Mouse (Mus musculus) gastrocnemius, adult 2 months (tissue): ENCODE measurements around the gene Sdhc. TPM values are rescaled to one million over a fixed set of nuclear protein-coding genes. Genes with fewer than 3 reads are reported as not detected.
A peak's percentile ranks its signal among the peaks of the same experiment; 100 is the strongest.
"Not testable (repeated sequence)": the region's sequence is repeated elsewhere in the genome, so short reads cannot be mapped to it uniquely, and the experiment has no call there.

Experiments used
- DNase-seq: peaks from one replicate; pipeline ENCODE4 v3.0.0; 2022
- H3K27ac ChIP-seq: fragments of 200-600 bp; 2 replicates; pipeline ENCODE4 v1.8.1; 2022; ENCODE audit warnings: mild to moderate bottlenecking
- H3K4me3 ChIP-seq: fragments of 200-600 bp; 2 replicates; pipeline ENCODE4 v1.8.1; 2022; ENCODE audit warnings: mild to moderate bottlenecking, moderate library complexity
- CTCF ChIP-seq: fragments of 200-600 bp; IDR thresholded peaks from 2 replicates; pipeline ENCODE4 v1.8.1; 2022; ENCODE audit warnings: antibody characterized with exemption, mild to moderate bottlenecking, moderate library complexity
- intact Hi-C: fragments of 180-260 bp; cut with DNase I; formaldehyde crosslinking; loops from one replicate; pipeline ENCODE4 v1.15.1; 2025
- total RNA-seq, 2 experiments: library from RNA; stranded (reverse); gene quantifications; 2 replicates each; pipeline ENCODE4 v1.2.3; 2021

Sdhc gene
- total RNA-seq, 2 experiments from 2014 or later = 635 to 909 TPM

DNA sequence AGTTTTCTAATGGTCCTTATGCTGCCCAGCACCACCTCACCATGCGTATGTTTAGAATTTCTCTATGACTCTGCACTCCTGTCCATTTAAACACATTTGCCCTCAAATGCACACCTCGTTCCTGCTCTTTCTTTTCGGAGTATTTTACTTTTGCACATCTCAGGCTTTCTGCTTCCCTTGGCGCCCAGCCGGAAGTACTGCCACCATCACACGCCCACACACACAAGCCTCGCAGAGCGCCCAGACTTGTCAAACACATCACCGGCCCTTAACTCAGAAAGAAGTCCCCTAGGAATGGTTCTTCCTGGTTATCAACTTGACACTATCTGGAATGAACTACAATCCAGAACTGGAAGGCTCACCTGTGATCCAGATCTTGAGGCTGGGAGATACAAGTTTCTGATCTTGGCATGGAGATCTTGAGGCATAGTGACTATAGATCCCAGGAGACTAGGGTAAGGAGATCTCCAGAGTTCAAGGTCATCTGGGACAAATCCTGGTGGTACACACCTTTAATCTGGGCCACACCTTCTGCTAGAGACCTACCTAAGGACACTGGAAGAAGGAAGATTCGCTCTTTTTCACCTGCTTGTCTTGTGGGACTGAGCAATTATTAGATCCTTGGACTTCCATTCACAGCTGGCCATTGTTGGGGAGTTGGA, 47.1 kb downstream of the Sdhc start:
- peak overlapping the region; percentile 81 for H3K4me3 ChIP-seq
- intact Hi-C loops = loop anchor here (2.0 kb wide), 1 partner anchor 65 kb away; no protein-coding TSS in a partner anchor
- TF ChIP-seq CTCF = no peak
- DNase-seq = peak; percentile 40
- H3K27ac ChIP-seq = no peak overlapping the region; the same call in 1 of the 2 replicates

DNA sequence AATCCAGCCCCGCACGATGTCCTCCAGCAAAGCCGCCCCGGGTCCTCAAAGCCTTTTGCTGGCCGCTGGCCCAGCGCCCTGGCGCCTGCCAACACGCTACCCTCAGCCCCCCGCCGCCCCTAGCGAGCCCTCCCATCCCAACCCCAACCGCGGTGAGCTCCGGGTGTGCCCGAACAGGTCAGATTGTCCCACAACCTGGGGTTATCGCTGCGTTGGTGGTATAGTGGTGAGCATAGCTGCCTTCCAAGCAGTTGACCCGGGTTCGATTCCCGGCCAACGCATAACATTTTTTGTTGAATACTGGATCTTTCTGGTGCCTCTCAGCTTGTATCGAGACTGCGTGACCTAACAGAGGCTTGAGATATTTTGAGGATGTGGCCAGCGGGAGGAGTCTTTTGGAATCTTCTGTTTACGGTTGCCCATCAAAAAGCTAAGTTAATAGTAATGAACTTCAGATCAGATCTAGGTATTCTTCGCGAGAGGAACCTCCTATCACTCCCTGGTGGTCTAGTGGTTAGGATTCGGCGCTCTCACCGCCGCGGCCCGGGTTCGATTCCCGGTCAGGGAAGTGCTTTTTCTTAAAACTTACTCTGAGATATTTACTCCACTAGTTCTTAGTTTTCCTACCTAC, 47.7 kb downstream of the Sdhc start:
- peak overlapping the region; percentile 91 for H3K27ac ChIP-seq
- intact Hi-C loops = loop anchor here (2.0 kb wide), 1 partner anchor 64 kb away; no protein-coding TSS in a partner anchor
- TF ChIP-seq CTCF = no peak
- DNase-seq = peak; percentile 83
- peak overlapping the region; percentile 81 for H3K4me3 ChIP-seq

GRCm38 (mm10) chr1:171101733-171102546, 48.5 kb downstream of the Sdhc start:
- TF ChIP-seq CTCF = peak; percentile 28; the same call in 1 of the 2 replicates
- peak; percentile 89 for DNase-seq
- Histone ChIP-seq H3K4me3 (peak overlapping the region; percentile 81), H3K27ac (peak overlapping the region; percentile 91)
- intact Hi-C loops = loop anchor here (2.0 kb wide), 1 partner anchor 63 kb away; no protein-coding TSS in a partner anchor

DNA sequence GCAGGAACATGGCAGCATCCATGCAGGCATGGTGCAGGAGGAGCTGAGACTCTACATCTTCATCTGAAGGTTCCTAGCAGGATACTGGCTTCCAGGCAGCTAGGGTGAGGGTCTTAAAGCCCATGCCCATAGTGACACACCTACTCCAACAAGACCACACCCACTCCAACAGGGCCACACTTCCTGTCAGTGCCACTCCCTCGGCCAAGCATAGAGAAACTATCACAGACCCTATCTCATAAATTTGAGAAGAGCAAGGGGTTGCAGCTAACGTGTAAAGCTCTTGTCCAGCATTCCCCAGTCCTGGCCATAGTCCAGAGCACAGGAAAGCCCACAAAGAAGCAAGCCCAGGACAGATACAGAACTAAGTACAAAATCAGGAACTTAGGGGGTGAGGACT, 49.4 kb downstream of the Sdhc start:
- no peak for TF ChIP-seq CTCF
- DNase-seq = no peak
- intact Hi-C loops = no loop called here
- Histone ChIP-seq H3K4me3 (no peak overlapping the region), H3K27ac (no peak overlapping the region)

DNA sequence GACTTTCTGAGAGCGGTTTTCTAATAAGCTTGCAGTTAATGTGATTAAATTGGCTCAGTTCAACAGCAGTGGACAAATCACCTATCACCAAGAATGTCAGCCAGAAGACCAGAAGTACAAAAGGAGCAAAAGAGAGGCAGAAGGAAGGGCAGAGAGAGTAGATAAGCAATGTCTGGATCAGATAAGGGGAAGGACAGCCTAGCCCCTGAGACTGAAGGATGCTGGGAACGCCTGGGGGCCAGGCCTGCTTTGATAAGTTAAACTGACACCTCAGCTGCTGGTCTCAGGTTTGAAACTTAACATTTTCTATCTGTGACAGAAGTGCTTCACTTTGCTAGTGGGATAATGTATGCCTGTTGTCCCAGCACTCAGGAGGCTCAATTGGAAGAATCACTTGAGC, 52.8 kb downstream of the Sdhc start:
- DNase-seq = no peak
- TF ChIP-seq CTCF = no peak
- Histone ChIP-seq H3K4me3 (no peak overlapping the region), H3K27ac (no peak overlapping the region)
- intact Hi-C loops = no loop called here

- H3K27ac ChIP-seq = no peak overlapping the region
- TF ChIP-seq CTCF = no peak
- no peak for DNase-seq
- intact Hi-C loops = no loop called here
- no peak overlapping the region for H3K4me3 ChIP-seq
These were observed 53.3 kb downstream of the Sdhc start for GRCm38 (mm10) chr1:171097136-171097535.

- intact Hi-C loops = no loop called here
- DNase-seq = no peak
- Histone ChIP-seq H3K27ac (no peak overlapping the region), H3K4me3 (no peak overlapping the region)
- no peak for TF ChIP-seq CTCF
These were observed 54.1 kb downstream of the Sdhc start for GRCm38 (mm10) chr1:171096110-171096964.

GRCm38 (mm10) chr1:171094424-171094823, 56.0 kb downstream of the Sdhc start:
- DNase-seq = no peak
- intact Hi-C loops = no loop called here
- Histone ChIP-seq H3K27ac (no peak overlapping the region), H3K4me3 (no peak overlapping the region)
- no peak for TF ChIP-seq CTCF

- no peak overlapping the region for H3K27ac ChIP-seq
- H3K4me3 ChIP-seq = no peak overlapping the region
- TF ChIP-seq CTCF = no peak
- DNase-seq = no peak
- intact Hi-C loops = no loop called here
These were observed 59.6 kb downstream of the Sdhc start for GRCm38 (mm10) chr1:171090761-171091160.

- no peak overlapping the region for H3K4me3 ChIP-seq
- TF ChIP-seq CTCF = no peak
- H3K27ac ChIP-seq = no peak overlapping the region
- intact Hi-C loops = no loop called here
- no peak for DNase-seq
These were observed 60.5 kb downstream of the Sdhc start for GRCm38 (mm10) chr1:171089891-171090290.

GRCm38 (mm10) chr1:171088237-171088869, 62.0 kb downstream of the Sdhc start:
- intact Hi-C loops, H3K4me3 ChIP-seq: not testable (repeated sequence)

GRCm38 (mm10) chr1:171085718-171086117, 64.7 kb downstream of the Sdhc start:
- intact Hi-C loops = no loop called here
- peak overlapping the region; percentile 62 for H3K4me3 ChIP-seq

More at GRCm38 (mm10) chr1:171088237-171088869, 62.0 kb downstream of the Sdhc start:
- H3K27ac ChIP-seq, DNase-seq: not testable (repeated sequence)

DNA sequence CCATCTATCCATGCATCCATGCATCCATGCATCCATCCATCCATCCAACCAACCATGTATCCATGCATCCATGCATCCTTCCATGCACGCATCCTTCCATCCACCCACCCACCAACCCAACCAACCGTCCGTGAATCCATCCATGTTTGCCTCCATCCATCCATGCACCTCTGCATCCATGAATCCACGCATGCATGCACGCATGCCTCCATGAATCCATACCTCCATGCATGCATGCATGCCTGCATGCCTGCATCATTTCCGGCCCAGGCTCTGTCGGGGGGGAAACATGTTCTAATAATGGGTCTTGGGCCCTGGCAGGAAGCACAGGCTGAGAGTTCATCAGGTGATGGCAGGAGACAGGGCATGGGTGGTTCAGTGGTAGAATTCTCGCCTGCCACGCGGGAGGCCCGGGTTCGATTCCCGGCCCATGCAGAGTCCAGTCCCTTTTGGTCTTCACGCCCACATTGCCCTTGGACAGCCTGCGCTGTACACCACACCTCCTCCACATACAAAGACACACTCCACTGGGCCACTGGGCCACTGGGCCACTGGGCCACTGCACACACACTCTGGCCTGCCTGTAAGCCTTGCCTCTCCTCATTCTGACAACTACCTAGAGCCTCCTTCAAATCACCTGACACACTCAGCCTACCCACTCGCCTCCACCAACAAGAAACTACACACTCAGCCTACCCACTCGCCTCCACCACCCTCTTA, 68.7 kb downstream of the Sdhc start:
- DNase-seq, H3K27ac ChIP-seq, H3K4me3 ChIP-seq, intact Hi-C loops: not testable (repeated sequence)

More at GRCm38 (mm10) chr1:171085718-171086117, 64.7 kb downstream of the Sdhc start:
- DNase-seq = no peak
- no peak overlapping the region for H3K27ac ChIP-seq
- TF ChIP-seq CTCF = no peak

- intact Hi-C loops, DNase-seq, H3K27ac ChIP-seq, H3K4me3 ChIP-seq: not testable (repeated sequence)
These were observed 70.6 kb downstream of the Sdhc start for GRCm38 (mm10) chr1:171079825-171080224.

GRCm38 (mm10) chr1:171079345-171079744, 71.1 kb downstream of the Sdhc start:
- H3K4me3 ChIP-seq, H3K27ac ChIP-seq, intact Hi-C loops, DNase-seq: not testable (repeated sequence)

DNA sequence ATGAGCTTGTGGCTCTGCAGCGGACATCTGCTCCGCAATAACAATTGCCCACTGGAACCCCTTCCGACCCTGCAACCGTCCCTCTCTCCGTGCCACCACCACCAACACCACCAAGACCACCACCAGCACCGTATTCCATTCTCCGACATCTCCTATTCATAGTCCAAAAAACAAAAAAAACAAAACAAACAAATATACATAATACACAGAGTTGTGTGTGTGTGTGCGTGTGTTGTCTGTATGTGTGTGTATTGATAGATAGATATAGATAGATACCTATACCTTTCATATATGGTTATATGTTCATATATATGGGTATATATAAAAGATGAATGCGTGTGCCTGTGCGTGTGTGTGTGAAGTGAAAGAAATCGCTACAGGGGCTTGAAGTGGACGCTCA, 72.0 kb downstream of the Sdhc start:
- DNase-seq, H3K27ac ChIP-seq, intact Hi-C loops: not testable (repeated sequence)
- peak overlapping the region; percentile 15; the same call in 1 of the 2 replicates for H3K4me3 ChIP-seq
